Mouse (Mus musculus) kidney, adult 2 months (tissue): ENCODE measurements around the gene Fbrsl1.

Experiments used
- CTCF ChIP-seq: fragments of 200-500 bp; conservative IDR thresholded peaks from 2 replicates; pipeline ENCODE4 v1.5.1; 2011; ENCODE audit warnings: low read depth, mild to moderate bottlenecking, control low read depth, low read length, moderate library complexity, mixed read lengths; ENCODE audit not compliant: insufficient read depth, insufficient read length
- POLR2A ChIP-seq: fragments of 200-500 bp; IDR thresholded peaks from one replicate; pipeline ENCODE4 v1.6.1; 2011; ENCODE audit warnings: low read depth, low read length, control low read depth

DNA sequence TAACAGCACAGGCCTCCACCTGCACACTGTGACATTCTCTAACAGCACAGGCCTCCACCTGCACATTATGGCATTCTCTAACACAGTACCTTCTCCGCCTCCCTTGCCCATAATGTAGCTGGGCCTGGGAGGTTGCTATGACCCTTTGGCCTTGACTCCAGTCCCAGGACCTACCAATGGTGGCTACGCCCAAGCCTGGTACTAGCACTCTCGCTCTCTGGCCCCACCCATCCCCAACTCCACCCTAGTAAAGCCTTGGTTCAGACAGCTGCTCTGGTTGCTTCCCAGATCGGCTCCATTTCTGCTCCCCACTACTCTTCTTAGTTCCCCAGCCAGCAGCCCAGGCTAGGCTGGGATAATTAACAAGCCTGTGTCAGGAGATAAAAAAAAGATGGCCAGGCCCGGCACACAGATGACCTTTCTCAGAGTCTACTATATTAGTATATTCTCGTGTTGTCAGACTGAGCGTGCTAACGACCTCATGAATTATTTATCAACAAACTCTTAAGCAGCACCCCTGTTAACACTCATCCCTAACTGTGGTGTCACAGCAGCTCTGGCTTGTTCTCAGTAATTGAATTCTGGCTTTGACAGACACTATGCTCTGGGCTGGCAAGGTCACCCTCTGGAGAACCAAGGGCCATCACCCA is 42.1 kb downstream of the Fbrsl1 start:
- no peak for TF ChIP-seq CTCF
- TF ChIP-seq POLR2A = no peak
